Mouse (Mus musculus): ENCODE data around the gene Parp11. TPM values are rescaled to one million over a fixed set of nuclear protein-coding genes. Genes with fewer than 3 reads are reported as not detected.

Gene Parp11
- 35.7 and 43.6 TPM in 2 replicates for polyA plus RNA-seq (2016; fragmentation: Nextera tagmentation; extraction: Ambion mirVana)

DNA sequence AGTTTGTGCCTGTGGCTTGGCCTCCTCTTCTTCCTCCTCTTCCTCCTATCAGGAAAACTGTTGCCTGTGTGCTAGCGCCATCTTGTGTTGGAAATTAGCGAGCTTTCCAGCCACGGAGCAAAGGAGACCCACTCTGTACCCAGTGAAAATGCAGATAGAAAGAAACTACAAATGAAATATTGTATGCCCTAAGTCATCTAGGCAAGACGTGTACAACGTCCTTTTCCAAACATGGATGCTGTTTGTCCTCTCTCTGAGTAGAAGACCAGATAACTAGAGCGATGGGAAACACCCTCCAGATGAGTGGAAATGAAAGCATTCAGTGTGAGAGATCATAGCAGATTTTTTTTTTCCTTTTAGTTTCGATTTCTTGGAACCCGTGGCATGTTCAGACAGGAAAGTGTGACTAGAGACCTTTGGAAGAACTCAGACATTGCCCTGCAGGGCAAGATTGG is at the start of gene Parp11:
Gene Parp11 (plus strand): TSS at position 405 of the 455 bp plus-strand sequence.
- Histone ChIP-seq H3K4me1 (replicated peaks) (peaks cover 62% of the 10 kb centered on the region), H3K36me3 (no peaks in the 10 kb centered on the region), H3K4me3 (no peak within 1 kb of the TSS), H3K9me3 (no peaks in the 10 kb centered on the region), H3K27ac (no peak within 1 kb of the TSS; the same call in 1 of the 2 replicates), H3K27me3 (ENCODE audit: insufficient read depth, poor library complexity, severe bottlenecking) (peaks cover 29% of the 10 kb centered on the region)
- peak; percentile 72 for DNase-seq (ENCODE audit: low spot score)
- WGBS, result 21% methylated on average over 8 of the region's 8 CpGs

- Histone ChIP-seq H3K4me1 (replicated peaks) (peaks cover 17% of the 10 kb centered on the region), H3K27me3 (ENCODE audit: insufficient read depth, poor library complexity, severe bottlenecking) (no peaks in the 10 kb centered on the region), H3K9me3 (no peaks in the 10 kb centered on the region), H3K27ac (no peak overlapping the region), H3K36me3 (no peaks in the 10 kb centered on the region), H3K4me3 (no peak overlapping the region)
- DNase-seq (ENCODE audit: low spot score), result no peak
- WGBS, result 46% methylated on average over 2 of the region's 2 CpGs
These were observed 48.6 kb upstream of the Parp11 start for GRCm38 (mm10) chr6:127398073-127398472.

- WGBS, result 73% methylated on average over 3 of the region's 3 CpGs
- Histone ChIP-seq H3K4me1 (replicated peaks) (peaks cover 30% of the 10 kb centered on the region), H3K27ac (no peak overlapping the region), H3K27me3 (ENCODE audit: insufficient read depth, poor library complexity, severe bottlenecking) (no peaks in the 10 kb centered on the region), H3K36me3 (no peaks in the 10 kb centered on the region), H3K4me3 (no peak overlapping the region), H3K9me3 (no peaks in the 10 kb centered on the region)
- no peak for DNase-seq (ENCODE audit: low spot score)
These were observed 45.2 kb upstream of the Parp11 start for GRCm38 (mm10) chr6:127401419-127401818.

DNA sequence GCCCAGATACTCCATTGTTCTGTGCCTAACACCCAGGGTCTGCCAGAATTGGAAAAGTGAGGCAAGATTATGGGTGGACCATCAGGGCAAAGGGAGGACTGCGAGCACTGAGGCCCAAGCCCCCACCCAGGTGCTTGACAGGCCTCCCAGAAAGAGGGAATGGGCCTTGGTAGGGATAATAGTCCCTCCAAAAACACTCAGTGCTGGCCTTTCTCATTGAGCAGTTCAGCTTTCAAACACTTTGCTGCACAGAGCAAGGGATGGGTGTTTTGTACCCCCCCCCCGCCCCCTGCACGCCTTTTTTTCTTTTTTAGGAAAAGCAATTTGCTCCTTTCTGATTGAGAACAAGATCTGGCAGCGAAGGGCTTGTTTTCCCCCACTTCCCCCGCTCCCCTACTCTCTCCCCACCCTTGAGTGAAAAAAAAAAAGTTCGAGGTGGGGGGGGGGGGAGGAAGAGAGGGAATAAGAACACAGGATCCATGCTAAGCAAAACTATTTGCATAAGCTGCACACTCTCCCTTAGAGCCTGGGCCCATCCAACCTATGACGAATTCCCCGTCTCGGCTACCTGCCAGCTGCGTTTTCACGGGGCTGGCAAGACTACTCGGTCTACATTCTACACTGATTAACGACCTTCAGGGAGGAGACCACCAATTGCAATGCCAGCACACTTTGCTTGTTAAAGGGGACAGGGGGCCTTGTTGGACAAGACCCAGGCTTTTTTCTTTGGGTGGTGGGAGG is 42.4 kb upstream of the Parp11 start:
- no peak for DNase-seq (ENCODE audit: low spot score)
- no peak overlapping the region for H3K4me3 ChIP-seq
- no peaks in the 10 kb centered on the region for H3K36me3 ChIP-seq
- no peaks in the 10 kb centered on the region for H3K27me3 ChIP-seq (ENCODE audit: insufficient read depth, poor library complexity, severe bottlenecking)
- H3K27ac ChIP-seq, result peak overlapping the region; percentile 84
- peaks cover 44% of the 10 kb centered on the region for H3K4me1 ChIP-seq (replicated peaks)
- H3K9me3 ChIP-seq, result no peaks in the 10 kb centered on the region
- WGBS, result 55% methylated on average over 13 of the region's 13 CpGs

DNA sequence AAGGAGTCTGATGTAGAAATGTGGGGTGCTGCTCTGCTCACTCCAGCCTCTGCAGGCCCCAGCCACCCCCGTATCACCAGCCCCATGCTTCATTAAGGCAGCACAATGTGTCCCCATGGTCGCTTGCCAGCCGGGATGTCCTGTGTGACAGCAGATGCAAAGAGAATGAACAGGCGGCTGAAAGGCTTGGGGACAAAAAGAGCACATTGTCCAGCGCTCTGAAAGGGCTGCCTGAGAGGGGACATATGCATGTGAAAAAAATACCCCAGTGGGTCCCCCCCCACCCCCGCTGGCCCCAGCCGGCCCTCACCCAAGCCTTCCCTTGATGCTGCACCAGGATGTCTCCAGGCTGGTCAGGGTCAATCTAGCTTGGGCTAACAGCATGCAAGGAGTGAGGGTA is 41.0 kb upstream of the Parp11 start:
- WGBS, result 26% methylated on average over 7 of the region's 7 CpGs
- no peaks in the 10 kb centered on the region for H3K36me3 ChIP-seq
- H3K27ac ChIP-seq, result peak overlapping the region; percentile 84
- H3K4me3 ChIP-seq, result no peak overlapping the region
- H3K27me3 ChIP-seq (ENCODE audit: insufficient read depth, poor library complexity, severe bottlenecking), result no peaks in the 10 kb centered on the region
- DNase-seq (ENCODE audit: low spot score), result peak; percentile 65
- peaks cover 44% of the 10 kb centered on the region for H3K4me1 ChIP-seq (replicated peaks)
- H3K9me3 ChIP-seq, result no peaks in the 10 kb centered on the region

- H3K4me1 ChIP-seq (replicated peaks), result peaks cover 44% of the 10 kb centered on the region
- WGBS, result 52% methylated on average over 4 of the region's 4 CpGs
- DNase-seq (ENCODE audit: low spot score), result no peak
- H3K27ac ChIP-seq, result peak overlapping the region; percentile 76
- no peaks in the 10 kb centered on the region for H3K27me3 ChIP-seq (ENCODE audit: insufficient read depth, poor library complexity, severe bottlenecking)
- no peaks in the 10 kb centered on the region for H3K9me3 ChIP-seq
- no peaks in the 10 kb centered on the region for H3K36me3 ChIP-seq
- no peak overlapping the region for H3K4me3 ChIP-seq
These were observed 38.9 kb upstream of the Parp11 start for GRCm38 (mm10) chr6:127407742-127408141.

GRCm38 (mm10) chr6:127417525-127418184 is 29.0 kb upstream of the Parp11 start:
- Histone ChIP-seq H3K27ac (peak overlapping the region; percentile 83), H3K4me3 (no peak overlapping the region), H3K27me3 (ENCODE audit: insufficient read depth, poor library complexity, severe bottlenecking) (peaks cover 5% of the 10 kb centered on the region), H3K36me3 (no peaks in the 10 kb centered on the region), H3K9me3 (no peaks in the 10 kb centered on the region), H3K4me1 (replicated peaks) (peaks cover 16% of the 10 kb centered on the region)
- WGBS, result 38% methylated on average over 12 of the region's 12 CpGs
- DNase-seq (ENCODE audit: low spot score), result peak; percentile 53

GRCm38 (mm10) chr6:127418322-127418721 is 28.3 kb upstream of the Parp11 start:
- peaks cover 16% of the 10 kb centered on the region for H3K4me1 ChIP-seq (replicated peaks)
- WGBS, result 77% methylated on average over 2 of the region's 2 CpGs
- DNase-seq (ENCODE audit: low spot score), result no peak
- H3K9me3 ChIP-seq, result no peaks in the 10 kb centered on the region
- peaks cover 5% of the 10 kb centered on the region for H3K27me3 ChIP-seq (ENCODE audit: insufficient read depth, poor library complexity, severe bottlenecking)
- H3K4me3 ChIP-seq, result no peak overlapping the region
- H3K27ac ChIP-seq, result peak overlapping the region; percentile 83
- no peaks in the 10 kb centered on the region for H3K36me3 ChIP-seq

DNA sequence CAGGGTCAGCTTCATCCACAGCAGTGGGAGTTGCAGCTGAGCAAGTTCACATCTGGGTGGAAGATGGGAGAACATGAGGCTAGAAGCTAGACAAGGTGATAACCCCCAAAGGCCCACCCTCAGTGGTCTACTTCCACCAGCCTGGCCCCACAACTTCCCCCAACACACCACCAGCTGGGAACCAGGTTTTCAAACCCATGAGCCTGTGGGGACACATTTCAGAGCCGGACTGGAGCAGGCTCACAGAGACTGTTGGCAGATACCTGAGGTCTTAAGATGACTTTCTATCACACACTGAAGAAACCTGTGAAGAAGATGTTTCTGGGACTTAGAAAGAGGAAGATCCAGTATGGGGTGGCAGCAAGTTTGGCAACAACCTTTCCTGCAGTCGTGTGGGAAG is 26.5 kb upstream of the Parp11 start:
- DNase-seq (ENCODE audit: low spot score), result no peak
- Histone ChIP-seq H3K27ac (no peak overlapping the region), H3K4me1 (replicated peaks) (peaks cover 16% of the 10 kb centered on the region), H3K36me3 (no peaks in the 10 kb centered on the region), H3K9me3 (no peaks in the 10 kb centered on the region), H3K4me3 (no peak overlapping the region), H3K27me3 (ENCODE audit: insufficient read depth, poor library complexity, severe bottlenecking) (peaks cover 5% of the 10 kb centered on the region; the same call in 1 of the 2 replicates)
- 71% methylated on average over 2 of the region's 2 CpGs for WGBS

DNA sequence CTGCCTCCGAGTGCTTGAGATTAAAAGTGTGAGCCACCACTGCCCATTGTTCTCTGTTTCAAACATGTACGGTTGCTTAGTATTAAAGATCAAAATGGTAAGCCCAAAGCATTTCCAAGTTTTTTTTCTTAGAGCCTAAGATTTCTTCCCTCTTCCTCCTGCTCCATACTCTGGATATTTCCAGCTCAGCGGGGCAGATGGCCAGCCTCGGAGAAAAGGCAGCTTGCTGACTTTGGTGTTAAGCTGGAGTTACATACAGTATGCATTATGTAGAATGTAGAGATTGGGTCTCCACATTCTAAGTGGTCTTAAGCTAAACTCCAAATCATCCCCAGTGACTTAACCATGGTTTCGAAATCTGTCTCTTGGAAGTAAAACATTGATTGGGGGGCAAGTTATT is 21.5 kb upstream of the Parp11 start:
- Histone ChIP-seq H3K36me3 (no peaks in the 10 kb centered on the region), H3K9me3 (no peaks in the 10 kb centered on the region), H3K27me3 (ENCODE audit: insufficient read depth, poor library complexity, severe bottlenecking) (0 out of 2 replicates have a peak, but pooled peaks cover 2% of the 10 kb centered on the region), H3K27ac (no peak overlapping the region), H3K4me3 (no peak overlapping the region), H3K4me1 (replicated peaks) (no peaks in the 10 kb centered on the region)
- WGBS, result 85% methylated on average over 5 of the region's 5 CpGs
- DNase-seq (ENCODE audit: low spot score), result no peak

DNA sequence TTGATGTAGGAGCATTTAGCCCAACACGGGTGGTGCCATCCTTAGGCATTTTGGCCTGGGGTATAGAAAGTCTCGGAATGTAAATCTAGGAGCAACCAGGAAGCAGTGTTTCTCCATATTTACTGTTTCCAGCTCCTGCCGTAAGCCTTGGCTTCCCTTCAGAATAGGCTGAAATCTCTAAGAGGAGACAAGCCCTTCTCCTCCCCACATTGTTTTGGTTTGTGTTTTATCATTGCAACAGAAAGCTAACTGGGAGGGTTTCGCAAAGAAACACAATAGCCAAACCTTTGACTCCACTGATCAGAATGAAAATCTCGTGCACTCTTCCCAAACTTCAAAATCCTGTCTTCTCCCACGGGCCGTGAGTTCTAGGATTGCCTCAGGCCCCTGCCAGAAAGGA is 15.9 kb upstream of the Parp11 start:
- 81% methylated on average over 7 of the region's 7 CpGs for WGBS
- Histone ChIP-seq H3K9me3 (no peaks in the 10 kb centered on the region), H3K36me3 (no peaks in the 10 kb centered on the region), H3K27ac (no peak overlapping the region), H3K4me3 (no peak overlapping the region), H3K4me1 (replicated peaks) (0 out of 2 replicates have a peak, but pooled peaks cover 4% of the 10 kb centered on the region), H3K27me3 (ENCODE audit: insufficient read depth, poor library complexity, severe bottlenecking) (0 out of 2 replicates have a peak, but pooled peaks cover under 1% of the 10 kb centered on the region)
- DNase-seq (ENCODE audit: low spot score), result no peak

- WGBS, result 70% methylated on average over 6 of the region's 6 CpGs
These were observed 15.4 kb upstream of the Parp11 start for GRCm38 (mm10) chr6:127431196-127431766.

More at GRCm38 (mm10) chr6:127431196-127431766, 15.4 kb upstream of the Parp11 start:
- Histone ChIP-seq H3K4me1 (replicated peaks) (0 out of 2 replicates have a peak, but pooled peaks cover 4% of the 10 kb centered on the region), H3K27ac (no peak overlapping the region), H3K36me3 (no peaks in the 10 kb centered on the region), H3K27me3 (ENCODE audit: insufficient read depth, poor library complexity, severe bottlenecking) (no peaks in the 10 kb centered on the region), H3K4me3 (no peak overlapping the region), H3K9me3 (no peaks in the 10 kb centered on the region)
- DNase-seq (ENCODE audit: low spot score), result no peak
